Mouse (Mus musculus): ENCODE measurements around the gene Gm9495. TPM values are rescaled to one million over a fixed set of nuclear protein-coding genes. Genes with fewer than 3 reads are reported as not detected.
"Not testable (repeated sequence)": the region's sequence is repeated elsewhere in the genome, so short reads cannot be mapped to it uniquely, and the experiment has no call there.

Gene Gm9495
- not detected in 2 replicates for polyA plus RNA-seq (2014; fragmentation: Nextera tagmentation; extraction: Ambion mirVana)

DNA sequence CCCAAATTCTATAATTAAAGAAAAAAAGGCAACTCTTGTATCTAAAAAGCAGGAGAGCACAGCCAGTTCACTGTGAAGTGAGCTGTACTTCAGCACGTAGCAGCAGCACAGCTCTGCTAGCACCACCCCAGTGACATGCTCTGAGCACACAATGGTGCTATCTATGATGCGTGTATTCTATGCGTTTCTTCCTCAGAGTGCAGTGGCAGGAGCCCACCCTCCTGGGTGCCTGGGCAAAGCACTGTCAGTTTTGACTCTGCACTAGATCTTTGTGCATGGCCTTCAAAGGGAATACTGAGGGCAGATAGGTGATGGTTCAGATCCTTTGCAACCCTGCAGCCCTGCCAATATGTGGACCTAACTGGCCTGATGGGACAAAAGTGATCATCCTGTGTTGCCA is at the start of gene Gm9495:
TSS of gene Gm9495 (minus strand) at position 101 of the 400 bp plus-strand sequence.
- H3K4me3 ChIP-seq (ENCODE audit: low read depth, low read length); H3K27me3 ChIP-seq (ENCODE audit: insufficient read depth, low read length); H3K36me3 ChIP-seq (ENCODE audit: insufficient read depth); H3K4me1 ChIP-seq (ENCODE audit: insufficient read depth); ATAC-seq (ENCODE audit: insufficient read depth); H3K9me3 ChIP-seq (ENCODE audit: low read depth, low read length); H3K27ac ChIP-seq (ENCODE audit: low read depth); H3K9ac ChIP-seq; DNase-seq; H3K4me2 ChIP-seq: not testable (repeated sequence)
- 90% methylated on average over 1 of the region's 3 CpGs for WGBS

DNA sequence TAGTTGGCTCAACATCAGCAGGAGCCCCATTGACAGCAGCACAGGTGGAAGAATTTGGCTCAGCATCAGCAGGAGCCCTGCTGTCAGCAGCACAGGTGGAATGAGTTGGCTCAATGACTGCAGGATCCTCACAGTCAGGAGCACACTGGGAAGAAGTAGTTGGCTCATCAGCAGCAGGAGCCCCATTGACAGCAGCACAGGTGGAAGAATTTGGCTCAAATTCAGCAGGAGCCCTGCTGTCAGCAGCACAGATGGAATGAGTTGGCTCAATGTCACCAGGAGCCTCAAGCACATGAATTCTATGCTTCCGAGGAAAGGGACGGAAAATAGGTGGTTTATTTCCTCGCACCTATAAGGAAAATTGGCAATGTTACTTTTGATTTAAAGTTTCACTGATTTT is 21.6 kb upstream of the Gm9495 start:
- not testable (repeated sequence) for H3K9ac ChIP-seq; H3K27me3 ChIP-seq (ENCODE audit: insufficient read depth, low read length); H3K4me1 ChIP-seq (ENCODE audit: insufficient read depth); H3K4me2 ChIP-seq; H3K27ac ChIP-seq (ENCODE audit: low read depth); ATAC-seq (ENCODE audit: insufficient read depth); H3K4me3 ChIP-seq (ENCODE audit: low read depth, low read length); H3K9me3 ChIP-seq (ENCODE audit: low read depth, low read length); H3K36me3 ChIP-seq (ENCODE audit: insufficient read depth); DNase-seq
- whole genome bisulfite sequencing: 80% methylated on average over 2 of the region's 3 CpGs

- 72% methylated on average over 2 of the region's 3 CpGs for WGBS
These were observed 33.3 kb downstream of the Gm9495 start for GRCm38 (mm10) chr8:69420018-69420417.

DNA sequence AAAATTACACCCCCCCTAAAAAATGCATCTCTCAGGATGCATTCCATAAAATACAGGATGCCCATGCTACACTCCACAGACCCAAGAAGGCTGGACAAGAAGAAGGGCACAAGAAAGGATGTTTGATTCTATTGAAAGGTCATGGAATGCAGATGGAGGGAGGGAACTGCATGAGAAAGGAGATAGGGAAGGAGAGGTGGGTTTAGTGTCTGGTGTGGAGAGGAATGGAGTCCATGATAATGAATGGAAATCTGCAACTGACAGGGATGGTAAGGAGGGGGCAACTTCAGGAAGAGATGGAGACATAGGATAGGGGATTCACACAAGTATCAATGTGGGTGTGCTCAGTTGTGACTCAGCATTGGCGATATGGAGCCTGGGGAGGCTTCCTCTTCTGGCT is 39.0 kb downstream of the Gm9495 start:
- Histone ChIP-seq H3K27ac (ENCODE audit: low read depth) (no peak overlapping the region), H3K36me3 (ENCODE audit: insufficient read depth) (no peaks in the 10 kb centered on the region), H3K27me3 (ENCODE audit: insufficient read depth, low read length) (no peaks in the 10 kb centered on the region), H3K4me1 (ENCODE audit: insufficient read depth) (no peaks in the 10 kb centered on the region), H3K4me2 (no peak overlapping the region), H3K4me3 (ENCODE audit: low read depth, low read length) (no peak overlapping the region), H3K9ac (no peak overlapping the region), H3K9me3 (ENCODE audit: low read depth, low read length) (no peaks in the 10 kb centered on the region)
- ATAC-seq (ENCODE audit: insufficient read depth) (no peak), DNase-seq (no peak)
- 91% methylated on average over 1 of the region's 1 CpGs for WGBS
- no peak for TF ChIP-seq CTCF (IDR thresholded peaks at IDR 0.05; ENCODE audit: low read depth)

More at GRCm38 (mm10) chr8:69420018-69420417, 33.3 kb downstream of the Gm9495 start:
- not testable (repeated sequence) for H3K27ac ChIP-seq (ENCODE audit: low read depth); H3K9me3 ChIP-seq (ENCODE audit: low read depth, low read length); H3K27me3 ChIP-seq (ENCODE audit: insufficient read depth, low read length); H3K4me2 ChIP-seq; H3K9ac ChIP-seq; ATAC-seq (ENCODE audit: insufficient read depth); H3K4me3 ChIP-seq (ENCODE audit: low read depth, low read length); DNase-seq; H3K4me1 ChIP-seq (ENCODE audit: insufficient read depth); H3K36me3 ChIP-seq (ENCODE audit: insufficient read depth)

DNA sequence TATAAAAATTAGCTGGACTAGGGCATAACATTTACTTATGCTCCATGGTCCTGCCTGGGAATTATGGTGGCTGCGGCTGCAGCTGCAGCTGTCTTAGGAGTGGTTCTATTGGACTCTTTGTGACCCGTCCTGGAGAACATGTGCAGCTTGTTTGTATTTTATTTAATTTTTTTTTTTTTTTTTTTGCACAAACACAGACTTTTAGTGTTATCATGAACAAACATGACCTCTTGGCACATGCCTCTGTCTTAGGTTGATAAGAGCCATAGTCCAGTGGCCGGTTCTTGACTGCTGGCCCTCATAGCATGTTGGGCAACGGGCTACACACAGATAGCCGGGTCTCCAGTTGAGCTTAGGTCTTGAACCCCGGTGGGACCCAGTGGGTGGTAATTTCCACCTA is 48.6 kb downstream of the Gm9495 start:
- Histone ChIP-seq H3K4me3 (ENCODE audit: low read depth, low read length) (no peak overlapping the region), H3K36me3 (ENCODE audit: insufficient read depth) (no peaks in the 10 kb centered on the region), H3K27ac (ENCODE audit: low read depth) (no peak overlapping the region), H3K4me1 (ENCODE audit: insufficient read depth) (no peaks in the 10 kb centered on the region), H3K9me3 (ENCODE audit: low read depth, low read length) (no peaks in the 10 kb centered on the region), H3K27me3 (ENCODE audit: insufficient read depth, low read length) (no peaks in the 10 kb centered on the region), H3K4me2 (no peak overlapping the region), H3K9ac (no peak overlapping the region)
- ATAC-seq (ENCODE audit: insufficient read depth) (no peak), DNase-seq (no peak)
- 72% methylated on average over 6 of the region's 6 CpGs for WGBS
- TF ChIP-seq CTCF (IDR thresholded peaks at IDR 0.05; ENCODE audit: low read depth): no peak

GRCm38 (mm10) chr8:69399956-69400443 is 53.4 kb downstream of the Gm9495 start:
- DNase-seq (no peak), ATAC-seq (ENCODE audit: insufficient read depth) (no peak)
- H3K4me1 ChIP-seq (ENCODE audit: insufficient read depth): no peaks in the 10 kb centered on the region
- H3K36me3 ChIP-seq (ENCODE audit: insufficient read depth): no peaks in the 10 kb centered on the region
- WGBS: 58% methylated on average over 4 of the region's 4 CpGs
- TF ChIP-seq CTCF (IDR thresholded peaks at IDR 0.05; ENCODE audit: low read depth): no peak
- peak overlapping the region; percentile 51 for H3K4me3 ChIP-seq (ENCODE audit: low read depth, low read length)
- H3K27me3 ChIP-seq (ENCODE audit: insufficient read depth, low read length): no peaks in the 10 kb centered on the region
- no peak overlapping the region for H3K27ac ChIP-seq (ENCODE audit: low read depth)
- H3K9ac ChIP-seq: peak overlapping the region; percentile 75
- H3K4me2 ChIP-seq: peak overlapping the region; percentile 80
- no peaks in the 10 kb centered on the region for H3K9me3 ChIP-seq (ENCODE audit: low read depth, low read length)

DNA sequence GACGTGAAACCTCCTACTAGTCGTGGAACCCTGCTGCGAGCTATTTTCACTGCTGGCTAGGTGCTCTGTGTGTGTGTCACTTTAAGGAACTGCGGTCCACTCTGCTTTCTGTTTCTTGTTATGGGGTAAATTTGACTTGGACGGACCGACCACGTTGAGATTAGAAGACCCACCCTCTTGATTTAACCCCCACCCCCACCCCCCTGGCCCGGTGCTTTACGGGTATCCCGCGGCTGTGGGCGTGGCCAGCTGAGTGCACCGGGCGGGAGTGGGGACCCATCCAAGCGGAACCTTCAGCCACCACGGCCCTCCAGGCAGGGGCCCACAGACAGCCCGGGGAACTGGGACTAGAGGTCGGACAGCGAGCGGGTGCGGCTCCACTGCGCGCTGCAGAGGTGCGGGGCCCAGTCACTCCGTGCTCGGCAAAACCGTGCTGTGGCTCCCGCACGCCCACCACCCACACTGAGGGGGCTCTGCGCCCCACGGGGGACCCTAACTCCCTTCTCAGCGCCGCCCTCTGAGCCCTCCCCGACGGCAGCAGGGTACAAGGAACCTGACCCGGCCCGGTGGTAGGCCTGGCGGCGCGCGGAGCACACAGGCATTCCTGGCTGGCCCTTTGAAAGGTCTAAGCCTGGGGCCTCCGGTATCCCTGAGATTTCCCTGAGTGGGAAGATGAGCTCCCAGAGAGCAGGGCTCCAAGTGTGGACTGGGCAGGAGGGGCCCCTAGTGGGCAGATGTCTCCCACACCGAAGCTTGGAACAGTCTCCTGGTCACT is 54.0 kb downstream of the Gm9495 start:
- WGBS: 16% methylated on average over 43 of the region's 43 CpGs

More for the DNA sequence above, 54.0 kb downstream of the Gm9495 start:
- H3K36me3 ChIP-seq (ENCODE audit: insufficient read depth): no peaks in the 10 kb centered on the region
- peak overlapping the region; percentile 80 for H3K4me2 ChIP-seq
- peak; percentile 45; the same call in 1 of the 2 replicates for ATAC-seq (ENCODE audit: insufficient read depth)
- peak overlapping the region; percentile 24; the same call in 1 of the 2 replicates for H3K27ac ChIP-seq (ENCODE audit: low read depth)
- H3K4me1 ChIP-seq (ENCODE audit: insufficient read depth): no peaks in the 10 kb centered on the region
- H3K9ac ChIP-seq: peak overlapping the region; percentile 75
- H3K27me3 ChIP-seq (ENCODE audit: insufficient read depth, low read length): no peaks in the 10 kb centered on the region
- peak; percentile 62 for DNase-seq
- peak; percentile 30; the same call in 1 of the 2 replicates for TF ChIP-seq CTCF (IDR thresholded peaks at IDR 0.05; ENCODE audit: low read depth)
- peak overlapping the region; percentile 51 for H3K4me3 ChIP-seq (ENCODE audit: low read depth, low read length)
- no peaks in the 10 kb centered on the region for H3K9me3 ChIP-seq (ENCODE audit: low read depth, low read length)

Measured in lung, embryonic 14.5 days (tissue).